Mouse (Mus musculus): Measurements from ENCODE around the gene Gm21887. TPM values are rescaled to one million over a fixed set of nuclear protein-coding genes. Genes with fewer than 3 reads are reported as not detected.
"Not testable (repeated sequence)": the region's sequence is repeated elsewhere in the genome, so short reads cannot be mapped to it uniquely, and the experiment has no call there.

The Gm21887 gene
- polyA plus RNA-seq, 1 experiment = 9.0 TPM

- no CpG with 5 or more reads among the region's 3 CpGs for WGBS
- H3K27me3 ChIP-seq (ENCODE audit: control insufficient read depth, insufficient read depth, low read length); H3K4me1 ChIP-seq (ENCODE audit: control insufficient read depth, insufficient read depth, insufficient read length, low read length); H3K27ac ChIP-seq (ENCODE audit: insufficient read depth, low read depth, low read length); H3K4me3 ChIP-seq (ENCODE audit: low read depth, low read length); H3K36me3 ChIP-seq (ENCODE audit: control insufficient read depth, insufficient read depth, low read length): not testable (repeated sequence)
Measured at GRCm38 (mm10) chrX:169999912-170000641, 9.4 kb upstream of the Gm21887 start.

- H3K36me3 ChIP-seq (ENCODE audit: control insufficient read depth, insufficient read depth, low read length); H3K4me1 ChIP-seq (ENCODE audit: control insufficient read depth, insufficient read depth, insufficient read length, low read length); H3K27me3 ChIP-seq (ENCODE audit: control insufficient read depth, insufficient read depth, low read length); H3K4me3 ChIP-seq (ENCODE audit: low read depth, low read length); H3K27ac ChIP-seq (ENCODE audit: insufficient read depth, low read depth, low read length): not testable (repeated sequence)
- WGBS = 37% methylated on average over 6 of the region's 6 CpGs
Measured at GRCm38 (mm10) chrX:170000642-170001387, 8.6 kb upstream of the Gm21887 start.

- not testable (repeated sequence) for H3K4me1 ChIP-seq (ENCODE audit: control insufficient read depth, insufficient read depth, insufficient read length, low read length); H3K27ac ChIP-seq (ENCODE audit: insufficient read depth, low read depth, low read length); H3K36me3 ChIP-seq (ENCODE audit: control insufficient read depth, insufficient read depth, low read length); H3K27me3 ChIP-seq (ENCODE audit: control insufficient read depth, insufficient read depth, low read length); H3K4me3 ChIP-seq (ENCODE audit: low read depth, low read length)
- WGBS = 46% methylated on average over 2 of the region's 12 CpGs
Measured at GRCm38 (mm10) chrX:170001388-170001695, 8.1 kb upstream of the Gm21887 start.

GRCm38 (mm10) chrX:170002510-170003197 is 6.8 kb upstream of the Gm21887 start:
- H3K36me3 ChIP-seq (ENCODE audit: control insufficient read depth, insufficient read depth, low read length); H3K27me3 ChIP-seq (ENCODE audit: control insufficient read depth, insufficient read depth, low read length); H3K27ac ChIP-seq (ENCODE audit: insufficient read depth, low read depth, low read length); H3K4me3 ChIP-seq (ENCODE audit: low read depth, low read length); H3K4me1 ChIP-seq (ENCODE audit: control insufficient read depth, insufficient read depth, insufficient read length, low read length): not testable (repeated sequence)
- 43% methylated on average over 12 of the region's 18 CpGs for WGBS

GRCm38 (mm10) chrX:170003536-170003935 is 5.9 kb upstream of the Gm21887 start:
- not testable (repeated sequence) for H3K4me1 ChIP-seq (ENCODE audit: control insufficient read depth, insufficient read depth, insufficient read length, low read length); H3K27me3 ChIP-seq (ENCODE audit: control insufficient read depth, insufficient read depth, low read length); H3K4me3 ChIP-seq (ENCODE audit: low read depth, low read length); H3K27ac ChIP-seq (ENCODE audit: insufficient read depth, low read depth, low read length); H3K36me3 ChIP-seq (ENCODE audit: control insufficient read depth, insufficient read depth, low read length)
- WGBS = 26% methylated on average over 1 of the region's 1 CpGs

GRCm38 (mm10) chrX:170004236-170004635 is 5.2 kb upstream of the Gm21887 start:
- not testable (repeated sequence) for H3K4me3 ChIP-seq (ENCODE audit: low read depth, low read length); H3K27me3 ChIP-seq (ENCODE audit: control insufficient read depth, insufficient read depth, low read length); H3K27ac ChIP-seq (ENCODE audit: insufficient read depth, low read depth, low read length); H3K36me3 ChIP-seq (ENCODE audit: control insufficient read depth, insufficient read depth, low read length); H3K4me1 ChIP-seq (ENCODE audit: control insufficient read depth, insufficient read depth, insufficient read length, low read length)
- 45% methylated on average over 2 of the region's 2 CpGs for WGBS

- 41% methylated on average over 5 of the region's 5 CpGs for WGBS
- H3K27me3 ChIP-seq (ENCODE audit: control insufficient read depth, insufficient read depth, low read length) = not testable (repeated sequence)
Measured at GRCm38 (mm10) chrX:170004793-170005192, 4.7 kb upstream of the Gm21887 start.

GRCm38 (mm10) chrX:170005194-170005593 is 4.3 kb upstream of the Gm21887 start:
- H3K4me1 ChIP-seq (ENCODE audit: control insufficient read depth, insufficient read depth, insufficient read length, low read length); H3K27ac ChIP-seq (ENCODE audit: insufficient read depth, low read depth, low read length); H3K36me3 ChIP-seq (ENCODE audit: control insufficient read depth, insufficient read depth, low read length); H3K27me3 ChIP-seq (ENCODE audit: control insufficient read depth, insufficient read depth, low read length); H3K4me3 ChIP-seq (ENCODE audit: low read depth, low read length): not testable (repeated sequence)
- 24% methylated on average over 13 of the region's 13 CpGs for WGBS

More at GRCm38 (mm10) chrX:170004793-170005192, 4.7 kb upstream of the Gm21887 start:
- H3K36me3 ChIP-seq (ENCODE audit: control insufficient read depth, insufficient read depth, low read length); H3K4me3 ChIP-seq (ENCODE audit: low read depth, low read length); H3K4me1 ChIP-seq (ENCODE audit: control insufficient read depth, insufficient read depth, insufficient read length, low read length); H3K27ac ChIP-seq (ENCODE audit: insufficient read depth, low read depth, low read length): not testable (repeated sequence)

GRCm38 (mm10) chrX:170005695-170006297 is 3.7 kb upstream of the Gm21887 start:
- not testable (repeated sequence) for H3K27me3 ChIP-seq (ENCODE audit: control insufficient read depth, insufficient read depth, low read length); H3K4me1 ChIP-seq (ENCODE audit: control insufficient read depth, insufficient read depth, insufficient read length, low read length); H3K4me3 ChIP-seq (ENCODE audit: low read depth, low read length); H3K36me3 ChIP-seq (ENCODE audit: control insufficient read depth, insufficient read depth, low read length); H3K27ac ChIP-seq (ENCODE audit: insufficient read depth, low read depth, low read length)
- 41% methylated on average over 1 of the region's 1 CpGs for WGBS

GRCm38 (mm10) chrX:170006694-170007247 is 2.7 kb upstream of the Gm21887 start:
- not testable (repeated sequence) for H3K4me3 ChIP-seq (ENCODE audit: low read depth, low read length); H3K27ac ChIP-seq (ENCODE audit: insufficient read depth, low read depth, low read length); H3K36me3 ChIP-seq (ENCODE audit: control insufficient read depth, insufficient read depth, low read length); H3K27me3 ChIP-seq (ENCODE audit: control insufficient read depth, insufficient read depth, low read length); H3K4me1 ChIP-seq (ENCODE audit: control insufficient read depth, insufficient read depth, insufficient read length, low read length)
- WGBS = 56% methylated on average over 3 of the region's 3 CpGs
